Comparison of ENCODE assay signal across 27 mouse cellular contexts in genomic region chr9:96159047-96159446, GRCm38 (mm10). TPM values are rescaled to one million over a fixed set of nuclear protein-coding genes. Genes with fewer than 3 reads are reported as not detected.
A peak's percentile ranks its signal among the peaks of the same experiment; 100 is the strongest.
DNase-seq lines count a peak whose midpoint lies in the region; ATAC-seq and TF ChIP-seq lines count a peak whose summit lies in the region.
"Had no signal": no experiment of that assay in that cellular context is flagged by ENCODE, and none has a peak within 500 bp of the region (broad histone marks: within the 10 kb centered on the region; RNA-seq: fewer than 3 reads in every experiment).

No protein-coding gene starts in this region.

- no peak for TF ChIP-seq POLR2A in kidney, adult 2 months (IDR thresholded peaks at IDR 0.05; ENCODE audit: low read depth, low read length)
- no peak for TF ChIP-seq POLR2A in thymus, adult 2 months (IDR thresholded peaks at IDR 0.05; ENCODE audit: control insufficient read depth, extremely low read depth, insufficient read depth, low read length, poor library complexity)

- H3K4me3 ChIP-seq in heart, embryonic 12.5 days: no peak overlapping the region
- H3K4me3 ChIP-seq in kidney, adult 2 months (ENCODE audit: insufficient read depth, low read depth, low read length): no peak overlapping the region
- H3K4me3 ChIP-seq in thymus, adult 2 months (ENCODE audit: control insufficient read depth, insufficient read depth, low read length): no peak overlapping the region
- H3K4me3 ChIP-seq: embryonic facial prominence, embryonic 10.5 days; embryonic facial prominence, embryonic 15.5 days; forebrain, embryonic 12.5 days; hindbrain, embryonic 13.5 days; midbrain, embryonic 13.5 days; neural tube, embryonic 13.5 days had no signal

- no peaks in the 10 kb centered on the region for H3K9me3 ChIP-seq in heart, embryonic 12.5 days (replicated peaks)
- H3K9me3 ChIP-seq: embryonic facial prominence, embryonic 10.5 days; embryonic facial prominence, embryonic 15.5 days; forebrain, embryonic 12.5 days; G1E; hindbrain, embryonic 13.5 days; midbrain, embryonic 13.5 days; neural tube, embryonic 13.5 days had no signal

- no peak overlapping the region for H3K4me2 ChIP-seq in heart, embryonic 12.5 days
- H3K4me2 ChIP-seq: embryonic facial prominence, embryonic 15.5 days; forebrain, embryonic 12.5 days; hindbrain, embryonic 13.5 days; midbrain, embryonic 13.5 days; neural tube, embryonic 13.5 days had no signal

- DNase-seq in adrenal gland, adult (ENCODE audit: inconsistent age in 2 of 2, low spot score in 1 of 2): peak; percentile 46 to 64
- DNase-seq in adrenal gland, postnatal 25 days: no peak
- DNase-seq in heart, adult 8-10 months (ENCODE audit: low spot score): no peak
- DNase-seq in kidney, adult 2 months: peak; percentile 46
- DNase-seq in kidney, adult 8-10 months: no peak
- DNase-seq in thymus, adult 2 months: no peak
- DNase-seq in thymus, postnatal 14 days: no peak
- DNase-seq: cerebellum, adult 8-10 months; cerebellum, postnatal 25 days; forebrain, postnatal 0 days; gastrocnemius, postnatal 10 days; liver; lung, adult 2 months; lung, postnatal 10 days; right cerebral cortex, postnatal 4 days had no signal

- peaks cover 10% of the 10 kb centered on the region; the same call in 1 of the 2 replicates for H3K4me1 ChIP-seq in heart, embryonic 12.5 days (replicated peaks)
- H3K4me1 ChIP-seq in kidney, adult 2 months (ENCODE audit: control insufficient read depth, insufficient read depth, low read length): peaks cover 3% of the 10 kb centered on the region; the same call in 1 of the 2 replicates
- peaks cover 14% of the 10 kb centered on the region for H3K4me1 ChIP-seq in thymus, adult 2 months (replicated peaks; ENCODE audit: control insufficient read depth, insufficient read depth, low read length)
- H3K4me1 ChIP-seq: embryonic facial prominence, embryonic 15.5 days; forebrain, embryonic 12.5 days; hindbrain, embryonic 13.5 days; midbrain, embryonic 13.5 days; neural tube, embryonic 13.5 days had no signal

- H3K27ac ChIP-seq in heart, embryonic 12.5 days (ENCODE audit: poor library complexity, severe bottlenecking): peak overlapping the region; percentile 14; the same call in 1 of the 2 replicates
- peak overlapping the region; percentile 66; the same call in 1 of the 2 replicates for H3K27ac ChIP-seq in kidney, adult 2 months (ENCODE audit: insufficient read depth, low read depth, low read length)
- peak overlapping the region; percentile 76; the same call in 1 of the 2 replicates for H3K27ac ChIP-seq in thymus, adult 2 months (ENCODE audit: control insufficient read depth, insufficient read depth, low read length)
- H3K27ac ChIP-seq: embryonic facial prominence, embryonic 15.5 days; forebrain, embryonic 12.5 days; hindbrain, embryonic 13.5 days; liver, embryonic 14.5 days; macrophage; midbrain, embryonic 13.5 days; neural tube, embryonic 13.5 days; stomach, postnatal 0 days had no signal

- no peak for ATAC-seq in heart, embryonic 12.5 days (ENCODE audit: insufficient number of reproducible peaks, low FRiP score)
- ATAC-seq: forebrain, postnatal 0 days; intestine, embryonic 16.5 days; midbrain, embryonic 13.5 days had no signal

- no peaks in the 10 kb centered on the region for H3K27me3 ChIP-seq in heart, embryonic 12.5 days (replicated peaks)
- H3K27me3 ChIP-seq in kidney, adult 2 months (replicated peaks; ENCODE audit: control insufficient read depth, insufficient read depth, low read length): no peaks in the 10 kb centered on the region
- H3K27me3 ChIP-seq in thymus, adult 2 months (ENCODE audit: control insufficient read depth, insufficient read depth, low read length): no peaks in the 10 kb centered on the region
- H3K27me3 ChIP-seq: embryonic facial prominence, embryonic 15.5 days; forebrain, embryonic 12.5 days; hindbrain, embryonic 13.5 days; midbrain, embryonic 13.5 days; neural tube, embryonic 13.5 days had no signal

- no peak overlapping the region for H3K9ac ChIP-seq in heart, embryonic 12.5 days
- H3K9ac ChIP-seq: embryonic facial prominence, embryonic 15.5 days; forebrain, embryonic 12.5 days; forebrain, postnatal 0 days; hindbrain, embryonic 13.5 days; liver, embryonic 14.5 days; midbrain, embryonic 13.5 days; neural tube, embryonic 13.5 days had no signal

- peaks cover 31% of the 10 kb centered on the region for H3K36me3 ChIP-seq in heart, embryonic 12.5 days
- no peaks in the 10 kb centered on the region for H3K36me3 ChIP-seq in kidney, adult 2 months (ENCODE audit: control insufficient read depth, insufficient read depth, low read length)
- H3K36me3 ChIP-seq in thymus, adult 2 months (ENCODE audit: control insufficient read depth, insufficient read depth, low read length): no peaks in the 10 kb centered on the region; the same call in 1 of the 2 replicates
- H3K36me3 ChIP-seq: forebrain, embryonic 12.5 days; hindbrain, embryonic 13.5 days; midbrain, embryonic 13.5 days; neural tube, embryonic 13.5 days had no signal

- no peak for TF ChIP-seq CTCF in kidney, adult 2 months (conservative IDR thresholded peaks at IDR 0.05; ENCODE audit: insufficient read depth, insufficient read length, low read depth, low read length)
- no peak for TF ChIP-seq CTCF in thymus, adult 2 months (IDR thresholded peaks at IDR 0.05; ENCODE audit: borderline replicate concordance, control insufficient read depth, extremely low read depth, insufficient read depth, low read length, poor library complexity)

- WGBS in heart, embryonic 12.5 days: 56% methylated on average over 3 of the region's 3 CpGs
- 50% methylated on average over 3 of the region's 3 CpGs for WGBS in kidney, adult 2 months
- 45% methylated on average over 3 of the region's 3 CpGs for WGBS in thymus, adult 2 months

RNA-seq across cellular contexts. Expression of gene Tfdp2, which starts 37.0 kb away (rescaled TPM):
- total RNA-seq in adrenal gland, postnatal 25 days (2021): 72.2 and 83.9 TPM in 2 replicates
- polyA plus RNA-seq in heart, embryonic 12.5 days (2016; fragmentation: Nextera tagmentation; extraction: Ambion mirVana): 44.2 and 46.9 TPM in 2 replicates
- total RNA-seq in heart, adult 8-10 months (2022): 100 to 1,000 TPM in 1 of 4 experiments, 10 to 100 TPM in 3; 83.4 to 109 (median 90.4) TPM
- polyA plus RNA-seq in kidney, adult 2 months (2012; rRNA removed): 14.7 and 16.9 TPM in 2 replicates
- polyA plus RNA-seq in thymus, adult 2 months (2012; rRNA removed): 17.3 and 22.1 TPM in 2 replicates

RNA-seq across cellular contexts. Expression of gene Gk5, which starts 39.9 kb away (rescaled TPM):
- 11.4 and 12.0 TPM in 2 replicates for total RNA-seq in adrenal gland, postnatal 25 days (2021)
- polyA plus RNA-seq in heart, embryonic 12.5 days (2016; fragmentation: Nextera tagmentation; extraction: Ambion mirVana): 5.7 and 6.1 TPM in 2 replicates
- 1 to 10 TPM; 2.2 to 3.8 (median 2.7) TPM for total RNA-seq in heart, adult 8-10 months (2022)
- polyA plus RNA-seq in kidney, adult 2 months (2012; rRNA removed): 6.7 and 6.9 TPM in 2 replicates
- polyA plus RNA-seq in thymus, adult 2 months (2012; rRNA removed): 7.3 and 8.0 TPM in 2 replicates

Comparison
In these comparisons a context has a peak if more than half of its experiments do, and no peak if none do; other contexts are left out.
1. DNase-seq: peak in adrenal gland, adult (2 of 2) and kidney, adult 2 months (single experiment); none in adrenal gland, postnatal 25 days (single experiment), heart, adult 8-10 months (single experiment), kidney, adult 8-10 months (0 of 2), thymus, adult 2 months (single experiment) and thymus, postnatal 14 days (single experiment).
2. H3K27ac ChIP-seq: peak in every context shown above with its lines; median percentile 76 in thymus, adult 2 months; 66 in kidney, adult 2 months; 14 in heart, embryonic 12.5 days.